Mouse (Mus musculus): ENCODE measurements around the gene Hepacam2. TPM values are rescaled to one million over a fixed set of nuclear protein-coding genes. Genes with fewer than 3 reads are reported as not detected.
"Not testable (repeated sequence)": the region's sequence is repeated elsewhere in the genome, so short reads cannot be mapped to it uniquely, and the experiment has no call there.

Gene Hepacam2
- polyA plus RNA-seq, 1 experiment from 2014 or later = 1.3 TPM

DNA sequence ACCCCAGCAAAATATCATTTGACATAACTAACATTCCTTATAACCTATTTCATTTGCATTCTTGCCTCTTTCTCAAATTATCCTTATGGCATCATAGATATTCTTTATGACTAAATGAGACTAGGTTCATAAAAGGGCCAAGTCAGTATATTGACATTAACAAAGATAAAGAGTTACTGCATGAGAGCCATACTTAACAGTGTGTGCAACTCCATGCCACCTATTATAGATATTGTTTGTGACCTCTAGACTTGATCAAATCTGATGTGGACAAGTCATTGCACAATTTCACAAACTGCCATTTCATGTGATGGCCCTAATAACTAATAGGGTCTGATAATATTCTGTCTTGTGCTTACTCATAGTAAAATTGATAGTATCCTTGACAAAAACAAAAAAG, 62.0 kb downstream of the Hepacam2 start:
- no peak for ATAC-seq (ENCODE audit: low FRiP score, low TSS enrichment)
- no peaks in the 10 kb centered on the region for H3K4me1 ChIP-seq (replicated peaks; ENCODE audit: control insufficient read depth, insufficient read depth)
- TF ChIP-seq EP300 (optimal IDR thresholded peaks at IDR 0.05) = no peak
- no peak for TF ChIP-seq CTCF (IDR thresholded peaks at IDR 0.05; ENCODE audit: low read depth)

DNA sequence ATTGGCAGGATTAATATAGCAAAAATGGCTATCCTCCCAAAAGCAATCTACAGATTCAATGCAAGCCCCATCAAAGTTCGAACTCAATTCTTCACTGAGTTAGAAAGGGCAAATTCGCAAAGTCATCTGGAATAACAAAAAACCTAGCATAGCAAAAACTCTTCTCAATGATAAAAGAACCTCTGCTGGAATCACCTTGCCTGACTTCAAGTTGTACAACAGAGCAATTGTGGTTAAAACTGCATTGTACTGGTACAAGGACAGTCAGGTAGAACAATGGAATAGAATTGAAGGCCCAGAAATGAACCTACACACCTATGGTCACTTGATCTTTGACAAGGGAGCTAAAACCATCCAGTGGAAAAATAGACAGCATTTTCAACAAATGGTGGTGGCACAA, 67.1 kb downstream of the Hepacam2 start:
- H3K36me3 ChIP-seq (ENCODE audit: control insufficient read depth, insufficient read depth, low read length); H3K27me3 ChIP-seq (ENCODE audit: control insufficient read depth, insufficient read depth, low read length); H3K9ac ChIP-seq (ENCODE audit: low read length); ATAC-seq (ENCODE audit: low FRiP score, low TSS enrichment); DNase-seq (ENCODE audit: low spot score); H3K4me3 ChIP-seq (ENCODE audit: low read depth, low read length); H3K9me3 ChIP-seq (ENCODE audit: control insufficient read depth, low read length); H3K4me1 ChIP-seq (replicated peaks; ENCODE audit: control insufficient read depth, insufficient read depth); H3K27ac ChIP-seq (replicated peaks); H3K4me2 ChIP-seq (replicated peaks; ENCODE audit: low read depth): not testable (repeated sequence)
- 81% methylated on average over 2 of the region's 2 CpGs for WGBS

More for the DNA sequence above, 62.0 kb downstream of the Hepacam2 start:
- H3K36me3 ChIP-seq (ENCODE audit: control insufficient read depth, insufficient read depth, low read length) = no peaks in the 10 kb centered on the region
- H3K27ac ChIP-seq (replicated peaks) = no peak overlapping the region
- H3K9me3 ChIP-seq (ENCODE audit: control insufficient read depth, low read length) = no peaks in the 10 kb centered on the region
- H3K4me2 ChIP-seq (replicated peaks; ENCODE audit: low read depth) = no peak overlapping the region
- H3K27me3 ChIP-seq (ENCODE audit: control insufficient read depth, insufficient read depth, low read length) = no peaks in the 10 kb centered on the region
- DNase-seq (ENCODE audit: low spot score) = no peak
- H3K9ac ChIP-seq (ENCODE audit: low read length) = no peak overlapping the region
- H3K4me3 ChIP-seq (ENCODE audit: low read depth, low read length) = no peak overlapping the region

DNA sequence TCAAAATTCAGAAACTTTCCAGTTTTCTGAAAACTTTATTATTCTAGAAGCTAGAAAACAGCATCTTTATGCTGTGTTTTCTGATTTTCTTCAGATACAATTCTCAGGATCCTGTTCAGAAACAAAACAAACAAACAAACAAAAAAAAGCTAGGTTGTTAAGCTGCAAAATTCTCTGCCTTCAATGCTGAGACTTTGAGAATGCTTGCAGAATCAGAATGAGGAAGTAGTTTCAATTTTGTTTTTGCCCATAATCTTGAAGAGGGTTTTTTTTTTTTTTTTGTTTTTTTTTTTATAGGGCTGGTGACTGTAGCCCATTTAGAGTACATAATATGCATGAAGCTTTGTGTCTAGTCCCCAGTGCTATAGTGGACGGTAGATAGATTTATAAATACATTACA, 71.1 kb downstream of the Hepacam2 start:
- Histone ChIP-seq H3K27ac (replicated peaks) (no peak overlapping the region), H3K9ac (ENCODE audit: low read length) (no peak overlapping the region), H3K4me2 (replicated peaks; ENCODE audit: low read depth) (no peak overlapping the region), H3K4me3 (ENCODE audit: low read depth, low read length) (no peak overlapping the region), H3K9me3 (ENCODE audit: control insufficient read depth, low read length) (no peaks in the 10 kb centered on the region), H3K27me3 (ENCODE audit: control insufficient read depth, insufficient read depth, low read length) (no peaks in the 10 kb centered on the region), H3K36me3 (ENCODE audit: control insufficient read depth, insufficient read depth, low read length) (no peaks in the 10 kb centered on the region), H3K4me1 (replicated peaks; ENCODE audit: control insufficient read depth, insufficient read depth) (no peaks in the 10 kb centered on the region)
- WGBS = 72% methylated on average over 1 of the region's 1 CpGs
- no peak for DNase-seq (ENCODE audit: low spot score)
- ATAC-seq (ENCODE audit: low FRiP score, low TSS enrichment) = no peak
- TF ChIP-seq EP300 (optimal IDR thresholded peaks at IDR 0.05) (no peak), CTCF (IDR thresholded peaks at IDR 0.05; ENCODE audit: low read depth) (no peak)

DNA sequence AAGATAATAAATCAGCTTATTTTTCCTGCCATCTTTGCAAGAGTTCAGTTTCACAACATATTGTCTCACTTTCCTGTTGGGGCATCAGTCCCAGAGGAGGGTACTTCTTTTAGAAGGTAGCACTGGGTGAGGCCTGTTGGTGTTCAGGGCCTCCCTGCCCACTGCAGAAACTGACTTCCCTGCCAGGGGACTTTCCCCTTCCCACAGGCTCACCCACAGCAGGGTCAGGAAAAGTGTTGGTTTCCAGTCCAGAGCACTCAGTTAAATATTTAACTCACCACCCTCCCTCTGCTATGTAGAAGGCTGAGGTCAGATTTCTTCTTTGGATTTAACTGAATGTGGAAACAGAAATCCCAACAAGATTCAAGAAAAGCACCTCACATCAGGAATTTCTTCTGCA, 72.8 kb downstream of the Hepacam2 start:
- not testable (repeated sequence) for H3K4me2 ChIP-seq (replicated peaks; ENCODE audit: low read depth); DNase-seq (ENCODE audit: low spot score); H3K4me3 ChIP-seq (ENCODE audit: low read depth, low read length); H3K27ac ChIP-seq (replicated peaks); H3K9ac ChIP-seq (ENCODE audit: low read length); H3K9me3 ChIP-seq (ENCODE audit: control insufficient read depth, low read length); H3K36me3 ChIP-seq (ENCODE audit: control insufficient read depth, insufficient read depth, low read length); ATAC-seq (ENCODE audit: low FRiP score, low TSS enrichment); H3K27me3 ChIP-seq (ENCODE audit: control insufficient read depth, insufficient read depth, low read length); H3K4me1 ChIP-seq (replicated peaks; ENCODE audit: control insufficient read depth, insufficient read depth)

DNA sequence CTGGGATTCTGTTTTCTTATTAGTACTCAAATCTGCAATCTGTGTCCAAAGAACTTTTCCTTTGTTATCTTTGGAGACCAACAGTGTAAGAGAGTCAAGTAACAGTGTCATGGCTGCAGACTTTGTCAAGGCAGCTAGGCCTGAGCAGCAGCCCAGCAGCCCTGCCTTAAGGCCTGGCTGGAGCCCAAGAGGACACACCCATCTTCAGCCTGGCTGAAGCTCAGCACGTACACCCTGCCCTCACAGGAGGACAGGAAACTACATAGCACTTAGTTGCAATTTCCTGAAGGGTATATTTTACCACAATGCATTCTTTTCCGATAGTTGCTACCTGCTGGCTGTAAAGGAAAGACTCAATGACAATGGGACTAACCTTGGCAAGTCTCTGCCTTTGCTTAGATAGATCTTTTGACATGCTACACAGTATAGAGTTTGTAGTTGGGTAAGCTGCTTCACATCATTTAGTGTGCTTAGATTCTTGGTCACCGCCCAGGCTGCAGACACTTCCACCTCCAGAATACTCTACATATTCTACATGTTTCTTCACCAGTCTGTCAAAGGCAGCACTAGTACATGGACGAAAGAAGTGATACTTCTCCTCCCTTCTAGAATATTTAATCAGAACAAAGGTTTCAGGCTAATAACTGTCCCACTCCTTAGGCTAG, 73.4 kb downstream of the Hepacam2 start:
- H3K27me3 ChIP-seq (ENCODE audit: control insufficient read depth, insufficient read depth, low read length); H3K4me1 ChIP-seq (replicated peaks; ENCODE audit: control insufficient read depth, insufficient read depth); H3K27ac ChIP-seq (replicated peaks); H3K4me3 ChIP-seq (ENCODE audit: low read depth, low read length); H3K36me3 ChIP-seq (ENCODE audit: control insufficient read depth, insufficient read depth, low read length); H3K9me3 ChIP-seq (ENCODE audit: control insufficient read depth, low read length); H3K9ac ChIP-seq (ENCODE audit: low read length); H3K4me2 ChIP-seq (replicated peaks; ENCODE audit: low read depth); DNase-seq (ENCODE audit: low spot score): not testable (repeated sequence)
- ATAC-seq (ENCODE audit: low FRiP score, low TSS enrichment) = peak; percentile 82
- WGBS = 9% methylated on average over 1 of the region's 4 CpGs

Other genes with a start within 250 kb of the Hepacam2 start
- 8.4 and 8.6 TPM in 2 replicates for gene Samd9l, start 98.7 kb downstream of the Hepacam2 start, polyA plus RNA-seq (2015; fragmentation: Nextera tagmentation; extraction: Ambion mirVana)
- 14.4 and 15.3 TPM in 2 replicates for gene Vps50, start 84 bp upstream of the Hepacam2 start, polyA plus RNA-seq (2015; fragmentation: Nextera tagmentation; extraction: Ambion mirVana)